In genomic region chr8:10174201-10174840, GRCm38 (mm10) we compare ENCODE assay signal across 16 mouse cellular contexts. TPM values are rescaled to one million over a fixed set of nuclear protein-coding genes. Genes with fewer than 3 reads are reported as not detected.
DNase-seq lines count a peak whose midpoint lies in the region; ATAC-seq and TF ChIP-seq lines count a peak whose summit lies in the region.
"Had no signal": no experiment of that assay in that cellular context is flagged by ENCODE, and none has a peak within 500 bp of the region (broad histone marks: within the 10 kb centered on the region; RNA-seq: fewer than 3 reads in every experiment).

No protein-coding gene starts in this region.

- H3K9me3 ChIP-seq in forebrain, embryonic 12.5 days, result no peaks in the 10 kb centered on the region
- no peaks in the 10 kb centered on the region for H3K9me3 ChIP-seq in forebrain, embryonic 10.5 days
- no peaks in the 10 kb centered on the region for H3K9me3 ChIP-seq in midbrain, embryonic 11.5 days (ENCODE audit: control insufficient read depth, low read length)
- H3K9me3 ChIP-seq in midbrain, embryonic 16.5 days (replicated peaks; ENCODE audit: control insufficient read depth, low read length, poor library complexity, severe bottlenecking), result no peaks in the 10 kb centered on the region
- no peaks in the 10 kb centered on the region for H3K9me3 ChIP-seq in hindbrain, embryonic 13.5 days
- H3K9me3 ChIP-seq in stomach, postnatal 0 days (ENCODE audit: control insufficient read depth, low read length), result no peaks in the 10 kb centered on the region
- H3K9me3 ChIP-seq: heart, embryonic 13.5 days; limb, embryonic 13.5 days had no signal

- no peak overlapping the region for H3K4me2 ChIP-seq in forebrain, embryonic 12.5 days
- no peak overlapping the region for H3K4me2 ChIP-seq in midbrain, embryonic 11.5 days
- no peak overlapping the region for H3K4me2 ChIP-seq in midbrain, embryonic 16.5 days (ENCODE audit: low read length)
- no peak overlapping the region for H3K4me2 ChIP-seq in hindbrain, embryonic 13.5 days
- no peak overlapping the region for H3K4me2 ChIP-seq in stomach, postnatal 0 days (replicated peaks; ENCODE audit: low read depth)
- H3K4me2 ChIP-seq: heart, embryonic 13.5 days; limb, embryonic 13.5 days had no signal

- H3K36me3 ChIP-seq in forebrain, embryonic 12.5 days (replicated peaks), result no peaks in the 10 kb centered on the region
- H3K36me3 ChIP-seq in forebrain, embryonic 10.5 days (replicated peaks), result no peaks in the 10 kb centered on the region
- no peaks in the 10 kb centered on the region for H3K36me3 ChIP-seq in midbrain, embryonic 11.5 days (ENCODE audit: control insufficient read depth, insufficient read depth, low read length)
- no peaks in the 10 kb centered on the region for H3K36me3 ChIP-seq in midbrain, embryonic 16.5 days (ENCODE audit: control insufficient read depth, insufficient read depth, low read length)
- H3K36me3 ChIP-seq in hindbrain, embryonic 13.5 days, result no peaks in the 10 kb centered on the region
- H3K36me3 ChIP-seq in stomach, postnatal 0 days (ENCODE audit: control insufficient read depth, insufficient read depth, low read length), result no peaks in the 10 kb centered on the region
- H3K36me3 ChIP-seq: heart, embryonic 13.5 days; limb, embryonic 13.5 days had no signal

- H3K4me1 ChIP-seq in forebrain, embryonic 12.5 days, result peaks cover 35% of the 10 kb centered on the region
- H3K4me1 ChIP-seq in forebrain, embryonic 10.5 days, result peaks cover 39% of the 10 kb centered on the region
- peaks cover 23% of the 10 kb centered on the region for H3K4me1 ChIP-seq in midbrain, embryonic 11.5 days (ENCODE audit: control insufficient read depth, insufficient read depth, low read length)
- peaks cover 20% of the 10 kb centered on the region for H3K4me1 ChIP-seq in midbrain, embryonic 16.5 days (ENCODE audit: control insufficient read depth, insufficient read depth, low read length)
- H3K4me1 ChIP-seq in hindbrain, embryonic 13.5 days (replicated peaks), result peaks cover 51% of the 10 kb centered on the region
- H3K4me1 ChIP-seq in stomach, postnatal 0 days (replicated peaks; ENCODE audit: control insufficient read depth, insufficient read depth), result no peaks in the 10 kb centered on the region
- H3K4me1 ChIP-seq: heart, embryonic 13.5 days; limb, embryonic 13.5 days had no signal

- DNase-seq in forebrain, embryonic 10.5 days (ENCODE audit: extremely low spot score, low spot score), result no peak
- DNase-seq in midbrain, embryonic 11.5 days (ENCODE audit: low spot score, missing footprints), result no peak
- DNase-seq in stomach, postnatal 0 days (ENCODE audit: low spot score), result peak; percentile 40
- no peak for DNase-seq in layer of hippocampus, postnatal 36 days
- no peak for DNase-seq in gastrocnemius, postnatal 25 days
- DNase-seq: adrenal gland, postnatal 14 days; gastrocnemius, postnatal 14 days; kidney, postnatal 25 days; lung, postnatal 14 days; right cerebral cortex, postnatal 4 days had no signal

- H3K27me3 ChIP-seq in forebrain, embryonic 12.5 days, result no peaks in the 10 kb centered on the region; the same call in 1 of the 2 replicates
- no peaks in the 10 kb centered on the region; the same call in 1 of the 2 replicates for H3K27me3 ChIP-seq in forebrain, embryonic 10.5 days (ENCODE audit: poor library complexity, severe bottlenecking)
- H3K27me3 ChIP-seq in midbrain, embryonic 11.5 days (ENCODE audit: control insufficient read depth, insufficient read depth, low read length), result no peaks in the 10 kb centered on the region
- no peaks in the 10 kb centered on the region for H3K27me3 ChIP-seq in midbrain, embryonic 16.5 days (ENCODE audit: control insufficient read depth, insufficient read depth, low read depth, low read length)
- H3K27me3 ChIP-seq in hindbrain, embryonic 13.5 days, result no peaks in the 10 kb centered on the region
- H3K27me3 ChIP-seq in stomach, postnatal 0 days (ENCODE audit: control insufficient read depth, insufficient read depth, low read length), result no peaks in the 10 kb centered on the region
- H3K27me3 ChIP-seq: limb, embryonic 13.5 days had no signal

- H3K9ac ChIP-seq in forebrain, embryonic 12.5 days, result no peak overlapping the region
- no peak overlapping the region for H3K9ac ChIP-seq in midbrain, embryonic 11.5 days (ENCODE audit: low read length)
- no peak overlapping the region for H3K9ac ChIP-seq in midbrain, embryonic 16.5 days (ENCODE audit: low read depth, low read length)
- no peak overlapping the region for H3K9ac ChIP-seq in hindbrain, embryonic 13.5 days
- H3K9ac ChIP-seq in stomach, postnatal 0 days (ENCODE audit: low read length), result no peak overlapping the region
- H3K9ac ChIP-seq: heart, embryonic 13.5 days; limb, embryonic 13.5 days had no signal

- no peak overlapping the region for H3K4me3 ChIP-seq in forebrain, embryonic 12.5 days (replicated peaks)
- H3K4me3 ChIP-seq in forebrain, embryonic 10.5 days, result no peak overlapping the region
- H3K4me3 ChIP-seq in midbrain, embryonic 11.5 days (ENCODE audit: low read depth, low read length), result no peak overlapping the region
- H3K4me3 ChIP-seq in midbrain, embryonic 16.5 days (ENCODE audit: low read depth, low read length), result no peak overlapping the region
- no peak overlapping the region for H3K4me3 ChIP-seq in hindbrain, embryonic 13.5 days
- H3K4me3 ChIP-seq in stomach, postnatal 0 days (ENCODE audit: low read depth, low read length), result no peak overlapping the region
- H3K4me3 ChIP-seq: heart, embryonic 13.5 days; limb, embryonic 13.5 days had no signal

- 0 out of 2 replicates have a peak overlapping the region, but pooled peaks have one; percentile 36 for H3K27ac ChIP-seq in forebrain, embryonic 12.5 days
- H3K27ac ChIP-seq in forebrain, embryonic 10.5 days, result no peak overlapping the region
- H3K27ac ChIP-seq in midbrain, embryonic 11.5 days (ENCODE audit: low read depth, low read length), result peak overlapping the region; percentile 63
- H3K27ac ChIP-seq in midbrain, embryonic 16.5 days (ENCODE audit: low read length), result no peak overlapping the region
- H3K27ac ChIP-seq in hindbrain, embryonic 13.5 days, result peak overlapping the region; percentile 26; the same call in 1 of the 2 replicates
- no peak overlapping the region for H3K27ac ChIP-seq in stomach, postnatal 0 days (replicated peaks)
- H3K27ac ChIP-seq: heart, embryonic 13.5 days; limb, embryonic 13.5 days had no signal

- no peak for TF ChIP-seq CTCF in stomach, postnatal 0 days (IDR thresholded peaks at IDR 0.05; ENCODE audit: low read depth)

- no peak for ATAC-seq in forebrain, embryonic 12.5 days (ENCODE audit: low FRiP score)
- no peak for ATAC-seq in midbrain, embryonic 11.5 days (ENCODE audit: low FRiP score)
- no peak for ATAC-seq in midbrain, embryonic 16.5 days
- ATAC-seq in hindbrain, embryonic 13.5 days (ENCODE audit: low FRiP score), result no peak
- peak; percentile 78; the same call in 1 of the 2 replicates for ATAC-seq in stomach, postnatal 0 days (ENCODE audit: low FRiP score, low TSS enrichment)

- WGBS in forebrain, embryonic 12.5 days, result 53% methylated on average over 5 of the region's 5 CpGs
- 76% methylated on average over 5 of the region's 5 CpGs for WGBS in forebrain, embryonic 10.5 days
- WGBS in midbrain, embryonic 11.5 days, result 67% methylated on average over 5 of the region's 5 CpGs
- WGBS in midbrain, embryonic 16.5 days, result 56% methylated on average over 5 of the region's 5 CpGs
- WGBS in hindbrain, embryonic 13.5 days, result 55% methylated on average over 5 of the region's 5 CpGs
- 37% methylated on average over 5 of the region's 5 CpGs for WGBS in stomach, postnatal 0 days

- TF ChIP-seq EP300 in stomach, postnatal 0 days (optimal IDR thresholded peaks at IDR 0.05), result no peak

RNA-seq across cellular contexts. Expression of gene Myo16, which starts 20.6 kb away (rescaled TPM):
- 1.8 TPM in 2 replicates for polyA plus RNA-seq in forebrain, embryonic 12.5 days (2016; fragmentation: Nextera tagmentation; extraction: Ambion mirVana)
- polyA plus RNA-seq in forebrain, embryonic 10.5 days (2016; fragmentation: Nextera tagmentation; extraction: Ambion mirVana), result 0.50 and 0.64 TPM in 2 replicates
- polyA plus RNA-seq in midbrain, embryonic 11.5 days (2014; fragmentation: Nextera tagmentation; extraction: Ambion mirVana), result 2.7 and 3.0 TPM in 2 replicates
- polyA plus RNA-seq in midbrain, embryonic 16.5 days (2015; fragmentation: Nextera tagmentation; extraction: Ambion mirVana), result 7.2 and 7.4 TPM in 2 replicates
- 5.5 and 5.8 TPM in 2 replicates for polyA plus RNA-seq in hindbrain, embryonic 13.5 days (2015; fragmentation: Nextera tagmentation; extraction: Ambion mirVana)
- 1.5 and 1.7 TPM in 2 replicates for polyA plus RNA-seq in stomach, postnatal 0 days (2015; fragmentation: Nextera tagmentation; extraction: Ambion mirVana)
- 10 to 100 TPM; 21.0 to 22.7 TPM for total RNA-seq in layer of hippocampus, postnatal 36 days (2021)
- total RNA-seq in gastrocnemius, postnatal 25 days (2021), result 1 to 10 TPM; 1.2 to 1.6 TPM
- total RNA-seq: adrenal gland, postnatal 14 days; common myeloid progenitor, adult 5-6 weeks had no signal

Comparison
In these comparisons a context has a peak if more than half of its experiments do, and no peak if none do; other contexts are left out.
1. H3K27ac ChIP-seq: peak in forebrain, embryonic 12.5 days (single experiment), midbrain, embryonic 11.5 days (single experiment) and hindbrain, embryonic 13.5 days (single experiment); none in forebrain, embryonic 10.5 days (single experiment), midbrain, embryonic 16.5 days (single experiment) and stomach, postnatal 0 days (single experiment).